Mouse (Mus musculus) heart, adult 9 months (tissue): ENCODE measurements around the gene Ikzf3.

ENCODE experiments used
- DNase-seq, 2 experiments: peaks; one replicate each; pipeline ENCODE4 v3.0.0; 2022; ENCODE audit warnings: low spot score in 2 of 2

The Ikzf3 gene

DNA sequence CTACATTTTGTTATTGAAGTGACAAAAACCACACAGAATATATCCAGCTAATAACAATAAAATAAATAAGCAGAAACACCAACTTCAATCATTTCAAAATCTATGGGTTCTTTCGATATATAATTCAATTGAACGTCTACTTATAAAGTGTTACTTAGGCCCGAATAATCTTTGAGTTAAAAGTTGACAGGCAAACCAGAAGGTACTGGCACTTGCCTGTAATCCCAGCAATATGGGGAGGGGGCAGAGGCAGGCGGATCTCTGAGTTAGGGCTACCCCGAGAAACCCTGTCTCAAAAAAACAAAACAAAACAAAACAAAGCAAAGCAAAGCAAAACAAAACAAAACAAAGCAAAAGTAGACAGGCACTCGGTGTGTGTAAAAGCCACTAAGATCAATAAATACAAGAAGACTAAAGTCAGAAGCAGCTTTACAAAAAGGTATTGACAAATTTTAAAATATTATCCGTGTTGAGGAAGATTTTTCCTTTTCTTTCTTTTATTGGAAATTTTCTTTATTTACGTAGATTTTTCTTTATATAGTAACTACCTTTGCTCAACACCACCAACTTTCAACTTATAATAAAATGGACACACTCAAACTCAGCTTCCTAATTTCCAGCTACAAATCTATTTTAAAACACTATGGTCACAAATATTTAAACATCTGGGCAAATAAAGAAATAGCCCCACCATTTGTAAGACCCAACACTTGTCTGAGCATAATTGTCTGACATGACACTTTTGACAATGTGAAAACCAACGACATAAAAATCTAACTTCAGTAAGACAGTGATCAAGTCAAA, 70.0 kb downstream of the Ikzf3 start:
- no peak for DNase-seq

DNA sequence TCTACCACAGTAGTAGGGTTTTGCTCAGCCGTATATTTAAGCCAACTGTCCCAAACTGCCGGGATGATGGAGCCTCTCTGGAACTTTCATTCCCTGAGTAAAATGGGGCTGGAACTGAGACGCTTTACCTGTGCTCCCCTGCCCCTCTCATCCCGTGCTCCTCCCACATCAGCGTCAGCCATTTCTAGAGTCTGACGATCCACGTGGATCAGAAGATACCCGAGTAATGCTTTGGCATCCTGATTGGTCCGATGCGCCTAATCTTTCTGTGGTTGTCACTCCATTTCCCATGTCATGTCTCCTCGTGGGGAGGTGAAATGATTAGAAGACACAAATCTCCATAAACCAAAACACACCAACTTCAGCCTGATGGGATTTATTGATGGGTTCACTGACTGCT, 70.9 kb downstream of the Ikzf3 start:
- no peak for DNase-seq

DNA sequence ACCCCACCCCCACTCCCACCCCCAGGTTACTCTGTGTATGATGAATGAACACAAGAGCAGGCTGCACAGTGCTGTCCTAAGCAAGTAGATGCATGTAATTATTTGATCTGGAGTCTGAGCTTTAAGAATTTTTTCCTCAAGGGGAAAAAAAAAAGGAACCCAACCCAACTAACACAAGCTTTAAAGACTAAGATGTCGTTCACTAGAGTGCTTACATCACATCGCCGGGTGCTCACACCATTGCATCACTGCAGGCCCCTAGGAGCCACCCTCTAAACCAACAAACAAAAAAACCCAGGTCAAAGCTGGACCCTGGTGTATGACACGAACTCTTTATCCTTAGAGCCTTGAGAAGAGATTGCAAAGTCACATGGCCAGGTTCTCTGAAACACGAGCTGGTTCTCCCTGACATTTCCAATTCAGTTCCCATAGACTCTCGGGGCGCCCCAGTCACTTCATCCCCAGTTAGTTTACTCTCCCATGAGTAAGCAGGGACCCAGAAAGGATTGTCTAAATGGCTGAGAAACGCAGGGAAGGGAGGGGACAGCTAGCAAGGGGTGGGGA, 71.8 kb downstream of the Ikzf3 start:
- DNase-seq, result no peak

DNA sequence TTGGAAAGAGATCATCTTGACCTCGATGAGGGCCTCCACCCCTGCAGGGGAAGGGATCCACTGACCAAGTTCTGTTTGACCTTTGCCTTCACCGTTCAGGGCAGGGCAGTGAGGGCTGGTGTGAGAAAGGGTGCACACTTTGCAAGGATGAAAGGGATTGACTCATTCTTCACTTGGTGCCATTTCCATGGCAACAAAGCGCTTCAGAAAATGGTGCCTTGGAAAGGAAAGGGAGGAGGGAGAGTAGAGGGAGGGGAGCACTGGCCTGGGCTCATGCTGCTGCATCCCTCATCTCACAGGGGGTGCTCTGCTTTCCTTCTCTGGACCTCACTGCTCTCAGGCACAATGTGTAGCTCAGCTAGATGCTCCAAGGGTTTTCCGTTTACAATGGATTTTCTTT, 73.1 kb downstream of the Ikzf3 start:
- DNase-seq, result no peak

DNA sequence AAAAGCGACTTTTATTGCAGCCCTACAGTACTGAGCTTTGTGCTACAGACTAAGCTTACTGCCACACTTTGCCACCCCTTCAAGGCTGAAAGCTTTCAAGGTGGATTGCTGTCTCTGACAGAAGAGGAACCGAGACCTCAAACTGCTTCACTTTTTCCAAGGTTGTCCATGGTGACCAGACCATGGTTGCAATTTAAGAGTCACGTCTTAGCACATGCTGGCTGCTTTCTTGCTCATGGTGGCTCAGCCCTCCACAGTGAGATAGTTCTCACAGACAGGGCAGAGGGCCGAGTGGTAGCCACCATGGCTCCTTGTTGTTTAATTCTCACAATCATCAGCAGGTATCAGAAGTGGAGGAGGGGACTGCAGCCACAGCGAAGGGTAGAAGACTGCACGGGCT, 75.0 kb downstream of the Ikzf3 start:
- no peak for DNase-seq

DNA sequence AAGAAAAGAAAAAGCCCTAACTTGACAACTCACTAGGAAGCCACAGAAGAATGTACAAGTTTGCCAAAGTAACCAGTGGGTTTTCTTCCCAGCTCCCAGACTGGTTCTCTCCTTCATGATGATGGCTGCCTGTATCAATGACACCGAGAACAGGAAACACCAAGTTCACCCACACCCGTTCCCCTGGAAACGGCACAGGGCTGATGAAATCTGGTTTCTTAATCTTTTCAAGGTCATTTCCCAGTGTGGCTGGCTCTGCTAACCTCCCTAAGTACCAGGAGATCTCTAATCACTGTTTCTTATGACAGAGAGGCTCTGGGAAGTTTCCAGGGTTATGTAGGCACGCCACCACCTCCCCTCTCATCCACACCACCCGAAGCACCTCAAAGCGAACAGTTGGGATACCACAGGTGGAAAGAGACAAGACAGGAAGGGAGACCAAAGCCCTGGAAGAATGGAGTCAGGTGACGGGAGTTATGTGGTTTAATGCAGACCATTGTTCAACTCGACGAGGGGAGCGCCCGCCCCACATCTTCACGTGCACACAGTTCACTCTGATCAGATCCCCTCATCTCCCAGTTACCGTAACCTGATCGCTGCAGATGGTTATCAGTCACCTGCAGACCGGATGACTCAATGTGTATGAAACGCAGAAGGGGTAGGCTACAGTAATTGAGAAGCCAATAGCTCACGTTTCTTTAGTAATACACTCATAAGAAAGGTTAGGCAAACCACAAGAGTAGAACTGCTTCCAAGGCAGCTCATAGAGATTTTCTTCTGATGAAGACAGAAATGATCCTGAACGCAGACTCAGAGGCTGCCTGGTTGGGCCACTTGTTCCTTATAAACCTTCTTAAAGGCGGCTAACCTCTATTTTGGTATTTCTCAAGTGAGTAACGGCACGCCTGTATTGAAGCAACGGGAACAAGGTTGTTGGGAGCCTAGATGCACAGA, 75.8 kb downstream of the Ikzf3 start:
- DNase-seq, result no peak

DNA sequence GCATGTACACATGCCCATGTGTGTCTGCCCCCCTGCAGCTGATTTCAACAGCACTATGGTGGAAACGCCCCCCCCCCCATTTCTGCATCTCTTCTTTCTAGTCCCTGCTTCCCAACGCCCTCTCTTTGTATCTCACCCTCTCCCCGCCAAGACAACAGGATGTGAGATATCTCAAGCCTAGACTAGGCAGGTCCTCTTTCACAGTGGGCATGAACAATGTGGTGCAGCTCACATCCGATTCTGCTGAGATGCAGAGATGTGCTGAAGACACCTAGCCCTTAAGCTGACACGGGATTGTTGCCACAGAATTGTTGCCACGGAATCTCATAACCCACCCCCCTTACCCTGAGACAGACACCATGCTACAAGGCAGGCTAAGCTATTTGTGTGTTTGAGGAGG, 81.3 kb downstream of the Ikzf3 start:
- no peak for DNase-seq

DNA sequence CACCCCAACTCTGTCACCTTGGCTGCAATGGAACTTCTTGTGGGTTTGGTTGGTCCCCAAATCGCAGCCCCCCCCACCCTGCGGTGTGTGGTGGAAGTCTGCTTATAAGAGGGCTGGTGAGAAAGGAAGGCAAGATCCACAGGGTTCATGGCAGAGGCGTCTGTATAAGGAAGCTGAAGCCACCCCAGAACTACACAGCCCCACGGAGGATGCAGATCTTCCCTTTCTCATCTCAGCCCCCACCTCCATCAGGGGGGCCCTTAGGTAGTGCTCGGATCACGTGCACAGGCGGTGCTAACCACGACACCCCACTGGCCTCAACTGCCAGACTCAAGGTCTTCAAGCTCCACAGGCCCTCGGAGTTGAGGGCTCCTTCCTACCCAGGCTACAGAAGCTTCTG, 81.9 kb downstream of the Ikzf3 start:
- no peak for DNase-seq

DNA sequence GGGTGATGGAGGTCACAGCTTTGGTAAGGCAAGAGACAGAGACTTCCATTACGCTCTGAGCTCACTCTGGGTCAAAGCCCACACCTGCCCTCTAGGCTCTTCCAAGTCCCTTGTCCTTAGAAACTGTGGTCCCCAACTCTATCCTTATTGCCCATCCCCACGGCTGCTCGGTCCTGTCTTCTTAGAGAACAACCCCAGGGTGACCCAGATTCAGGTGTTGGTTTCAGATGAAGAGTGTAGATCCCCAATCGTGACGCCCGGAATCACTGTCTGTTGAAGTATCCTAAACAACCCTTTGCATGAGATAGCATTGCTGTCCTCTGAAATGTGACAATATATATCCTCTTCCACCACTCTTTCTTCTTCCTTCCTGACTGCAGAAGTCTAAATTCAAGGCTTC, 83.6 kb downstream of the Ikzf3 start:
- no peak for DNase-seq

DNA sequence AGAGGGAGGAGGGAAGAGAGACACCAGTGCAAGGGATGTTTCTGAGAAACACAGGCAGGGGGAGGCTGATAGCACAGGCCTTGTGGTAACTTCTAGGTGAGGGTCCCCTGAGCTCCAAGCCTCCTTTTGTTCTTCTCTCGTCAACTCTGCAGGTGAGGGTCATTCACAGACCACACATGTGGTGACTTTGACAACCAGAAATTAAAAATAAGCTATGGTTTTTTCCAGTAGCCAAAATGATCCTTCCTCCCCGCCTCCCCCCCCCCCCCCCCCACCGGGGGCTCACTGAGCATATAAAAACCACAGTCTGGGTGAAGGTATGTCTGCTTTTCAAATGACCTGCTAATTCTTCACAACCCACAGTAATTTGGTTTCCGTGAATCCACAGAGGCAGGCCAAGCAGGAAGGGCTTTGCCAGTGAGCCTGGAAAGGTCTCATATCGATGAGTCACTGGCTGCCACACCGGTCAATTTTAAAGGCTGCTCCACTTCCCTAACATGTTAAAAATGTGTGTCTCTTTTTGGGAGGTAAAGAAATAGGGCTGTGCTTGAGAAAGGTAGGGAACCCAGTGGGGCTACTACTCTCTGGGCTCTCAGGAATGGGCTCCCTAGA, 84.6 kb downstream of the Ikzf3 start:
- DNase-seq, result no peak

DNA sequence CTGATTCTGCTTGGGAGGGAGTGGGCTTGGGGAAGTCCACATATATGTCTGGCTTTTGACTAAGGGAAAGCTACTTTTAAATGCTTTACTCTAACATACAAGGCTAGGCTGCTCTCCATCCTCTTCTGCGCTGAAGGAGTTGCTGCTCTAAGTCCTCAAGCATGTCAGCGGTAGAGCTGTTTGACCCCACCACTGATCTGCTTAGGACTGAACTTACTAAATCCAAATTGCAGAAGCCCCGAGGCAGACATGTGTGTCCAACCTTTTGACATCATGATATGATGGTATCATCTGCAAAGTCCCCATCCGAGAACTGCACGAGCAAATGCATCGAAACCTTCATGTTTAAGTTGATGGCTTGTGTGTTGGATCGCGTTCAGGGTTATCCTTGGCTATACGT, 86.0 kb downstream of the Ikzf3 start:
- DNase-seq, result no peak

DNA sequence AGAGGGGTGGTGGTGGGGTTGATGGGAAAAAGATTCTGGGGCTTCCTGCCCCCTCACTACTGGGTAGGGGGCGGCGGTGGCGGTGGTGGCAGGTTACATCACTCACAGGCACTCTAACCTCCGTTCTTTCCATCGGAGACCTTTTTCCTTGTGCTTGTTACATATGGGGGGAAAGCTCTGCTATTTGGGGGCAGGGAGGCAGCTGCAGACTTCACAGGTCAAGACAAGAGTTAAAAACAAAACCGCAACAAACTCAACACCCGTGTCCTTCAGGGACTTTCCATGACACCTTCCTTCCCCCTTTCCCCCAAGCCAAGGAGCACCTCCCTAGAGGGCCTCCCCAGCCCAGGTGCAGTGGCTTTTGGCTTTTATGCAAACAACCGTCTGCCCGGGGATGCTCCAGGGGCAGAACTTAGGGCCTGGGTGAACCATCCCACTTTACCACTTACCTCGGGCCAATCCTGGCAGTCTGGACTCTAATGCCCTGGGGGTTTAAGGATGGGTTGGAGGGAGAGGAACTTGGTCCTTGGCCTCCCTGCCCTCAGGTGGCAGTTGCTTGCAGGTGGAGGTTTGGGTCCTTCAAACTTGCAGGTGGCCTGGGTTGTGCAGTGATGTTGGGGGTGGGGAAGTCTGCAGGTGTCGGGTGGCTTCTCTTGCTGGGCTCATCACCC, 86.6 kb downstream of the Ikzf3 start:
- no peak for DNase-seq

DNA sequence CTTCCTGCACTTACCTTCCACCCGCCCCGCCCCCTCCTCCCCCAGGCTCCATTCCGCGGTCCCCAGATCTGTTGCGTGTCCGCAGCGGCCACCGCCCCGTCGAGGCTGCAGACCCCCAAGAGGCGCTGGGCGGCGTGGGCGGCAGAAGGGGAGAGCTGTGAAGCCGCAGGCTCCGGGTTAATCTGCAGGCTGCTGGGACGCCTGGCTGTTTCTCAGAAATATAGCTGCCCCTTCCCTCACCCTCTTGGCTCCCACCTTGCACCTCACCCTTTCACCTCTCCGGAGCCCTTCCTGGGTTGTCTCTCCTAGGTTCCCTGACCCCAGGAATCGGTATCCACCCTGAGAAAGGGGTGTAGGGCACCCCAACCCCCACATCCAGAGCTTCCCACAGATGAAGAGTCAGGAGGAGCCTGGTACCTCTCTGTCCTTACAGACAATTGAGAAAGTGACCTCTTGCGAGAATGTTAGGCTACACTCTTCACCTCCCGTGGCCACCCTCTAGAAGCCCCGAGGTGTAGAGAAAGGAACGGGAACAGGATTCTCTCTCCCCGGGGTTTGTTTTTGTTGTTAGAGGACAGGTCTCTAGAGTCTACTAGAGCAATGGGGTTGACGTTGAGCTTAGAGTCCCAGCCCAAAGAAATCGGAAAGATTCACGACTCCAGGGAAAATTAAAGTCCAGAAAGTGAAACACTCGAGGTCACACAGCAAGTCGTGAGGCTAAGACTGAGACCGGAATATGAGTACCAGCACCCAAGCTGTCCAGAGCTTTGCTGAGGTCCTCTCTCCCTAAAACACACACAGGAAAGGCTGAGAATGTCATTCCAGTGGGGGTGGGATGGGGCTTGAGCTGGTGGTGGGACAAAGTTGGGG, 87.5 kb downstream of the Ikzf3 start:
- no peak for DNase-seq

DNA sequence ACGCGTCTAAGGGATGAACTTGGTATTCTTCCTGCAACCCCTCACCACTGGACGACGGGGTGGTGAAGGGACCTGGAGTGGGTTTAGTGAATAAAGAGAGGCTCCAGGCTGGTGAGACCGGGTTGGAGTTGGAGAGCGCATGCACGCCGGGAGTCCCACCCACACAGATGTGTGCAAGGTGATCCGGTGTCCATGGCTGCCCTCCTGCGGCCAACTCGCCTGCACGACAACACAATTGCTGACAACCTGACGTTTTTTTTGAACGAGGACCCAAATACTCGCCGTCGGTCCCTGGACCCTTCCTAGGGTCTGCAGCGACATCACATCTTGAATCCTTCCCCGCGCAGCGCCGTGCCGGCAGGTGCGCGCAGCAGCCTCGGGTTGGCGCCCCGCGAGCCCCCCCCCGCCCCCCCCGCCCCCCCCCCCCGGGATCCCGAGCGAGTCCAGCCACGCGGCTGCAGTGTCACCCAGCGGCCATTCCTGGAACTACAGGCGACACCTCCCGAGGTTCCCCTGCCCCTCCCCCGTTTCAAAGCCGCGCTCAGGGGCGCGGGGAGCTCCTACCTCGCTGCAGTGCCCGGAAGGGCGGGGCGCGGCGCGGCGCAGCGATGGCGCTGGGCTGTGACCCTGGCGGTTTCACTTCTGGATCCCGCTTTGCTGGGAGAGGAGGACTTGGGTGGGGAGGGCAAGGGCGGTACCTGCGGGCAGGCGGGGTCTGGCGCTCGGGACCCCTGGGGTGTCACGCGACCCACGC, 88.3 kb downstream of the Ikzf3 start:
- peak; percentile 69 to 74 for DNase-seq

DNA sequence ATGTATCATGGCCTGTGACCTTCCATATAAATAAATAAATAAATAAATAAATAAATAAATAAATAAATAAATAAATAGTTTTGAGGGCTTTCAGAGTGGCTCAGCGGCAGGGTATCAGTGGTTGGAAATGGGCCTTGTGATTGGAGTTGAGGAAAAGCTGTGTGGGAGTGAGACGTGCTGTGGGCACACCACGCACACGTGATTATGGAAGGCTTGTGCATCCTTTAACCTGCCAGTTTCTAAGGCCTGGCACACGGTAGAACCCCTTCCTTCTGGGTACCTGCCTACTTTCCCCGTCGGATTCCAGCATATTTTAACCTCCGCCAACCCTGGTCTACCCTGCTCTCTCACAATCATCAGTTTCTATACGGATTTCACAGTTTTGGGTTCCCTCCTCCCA, 88.9 kb downstream of the Ikzf3 start:
- no peak for DNase-seq

DNA sequence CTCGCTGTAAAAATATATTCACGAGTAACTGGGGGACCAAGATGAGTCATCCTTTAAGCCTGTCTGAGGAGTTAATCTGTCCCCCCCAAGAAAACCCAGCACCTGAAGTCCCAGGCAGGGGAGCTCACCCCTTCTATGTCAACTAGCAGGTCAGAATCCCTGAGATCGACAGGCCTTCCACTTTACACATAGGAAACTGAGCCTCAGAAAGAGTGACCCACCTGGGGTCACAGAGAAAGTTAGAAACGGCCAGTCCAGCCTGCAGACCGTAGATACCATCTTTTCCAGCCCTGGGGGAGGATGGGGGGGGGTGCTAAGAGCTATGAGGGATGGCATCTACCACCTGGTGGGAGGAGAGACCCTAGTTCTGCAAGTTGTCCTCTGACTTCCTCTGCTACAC, 89.3 kb downstream of the Ikzf3 start:
- no peak for DNase-seq

DNA sequence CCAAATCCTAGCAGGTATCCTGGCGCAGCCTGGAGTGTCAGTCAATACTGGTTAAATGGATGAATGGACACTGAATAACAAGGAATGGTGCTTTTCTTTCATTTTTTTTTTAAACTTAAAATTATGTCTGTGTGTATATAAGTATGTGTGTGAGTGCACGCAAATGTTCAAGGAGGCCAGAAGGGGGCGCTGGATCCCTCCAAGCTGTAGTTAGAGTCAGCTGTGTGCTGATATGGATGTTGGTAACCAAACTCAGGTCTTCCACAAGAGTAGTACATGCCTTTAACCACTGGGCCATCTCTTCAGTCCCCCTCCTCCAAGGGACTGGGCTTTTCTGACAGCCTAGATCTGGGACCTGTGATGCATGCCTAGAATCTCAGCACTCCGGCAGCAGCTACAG, 90.3 kb downstream of the Ikzf3 start:
- no peak for DNase-seq

DNA sequence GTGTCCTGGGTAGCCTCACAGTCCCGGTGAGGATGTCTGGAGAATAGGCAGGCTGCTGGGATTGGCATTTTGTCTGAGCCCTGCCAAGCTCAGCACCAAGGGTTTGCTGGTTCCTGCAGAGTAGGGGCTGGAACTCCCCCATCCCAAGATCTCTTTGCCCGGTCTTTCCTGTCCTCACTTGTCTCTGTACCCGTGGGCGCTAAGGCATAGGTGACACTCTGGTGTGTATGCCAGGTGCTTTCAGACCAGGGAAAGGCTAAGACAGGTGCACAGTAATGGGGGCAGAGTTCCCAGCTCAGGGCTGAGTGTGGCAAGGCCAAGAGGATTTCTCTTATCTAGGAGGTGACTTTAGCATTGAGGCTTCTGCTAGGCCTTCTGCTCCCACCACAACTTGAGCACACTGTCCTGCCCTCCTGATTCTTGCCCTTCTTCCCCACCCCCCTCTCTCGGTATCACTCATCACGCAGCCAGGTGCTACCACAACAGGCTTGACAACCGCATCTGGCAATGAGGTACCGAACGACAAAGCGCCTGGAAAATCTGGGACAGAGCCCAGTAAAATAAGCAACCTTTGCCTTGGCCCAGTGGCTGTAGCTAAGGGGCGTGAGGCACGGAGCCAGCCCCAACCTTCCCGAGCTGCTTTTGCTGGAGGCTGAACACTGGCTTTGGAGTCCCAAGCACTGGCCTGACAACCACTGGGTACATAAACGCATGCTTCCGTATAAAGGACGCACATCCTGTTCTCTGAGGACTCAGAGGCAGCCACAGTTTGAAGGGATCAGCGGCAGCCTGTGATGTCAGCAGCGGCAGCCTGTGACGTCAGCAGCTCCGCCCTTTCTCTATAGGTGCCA, 95.7 kb downstream of the Ikzf3 start:
- DNase-seq, result peak in 1 of 2 experiments; percentile 17

DNA sequence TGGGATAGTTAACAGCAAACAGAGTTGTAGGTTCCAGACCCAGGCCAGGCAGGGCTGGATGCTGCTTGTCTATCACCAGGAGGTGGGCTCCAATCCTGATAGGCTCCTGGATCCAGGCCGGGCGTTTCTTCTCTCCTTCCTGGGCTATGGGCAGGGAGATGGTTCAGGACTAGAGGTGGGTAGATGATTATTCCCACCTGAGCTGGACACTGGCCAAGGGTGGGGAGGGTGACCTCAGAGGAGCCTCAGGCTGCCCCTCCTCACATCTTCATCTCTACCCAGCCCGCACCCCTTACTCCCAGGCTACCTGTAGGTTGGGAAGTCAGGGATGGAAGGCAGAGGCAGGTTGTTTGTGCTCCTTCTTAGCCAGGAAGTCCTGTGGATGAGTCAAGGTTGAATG, 96.4 kb downstream of the Ikzf3 start:
- no peak for DNase-seq
